Mouse (Mus musculus) neural tube, embryonic 11.5 days (tissue): ENCODE results near the gene Carmil1. TPM values are rescaled to one million over a fixed set of nuclear protein-coding genes. Genes with fewer than 3 reads are reported as not detected.

Source experiments
- ATAC-seq: fragments of 200-750 bp; cut with Nextera tagmentation; 2 replicates; pipeline ENCODE4 v1.8.0; 2017; ENCODE audit warnings: moderate number of reproducible peaks, mild to moderate bottlenecking, moderate TSS enrichment, moderate library complexity; ENCODE audit not compliant: insufficient read depth, low FRiP score, low TSS enrichment
- DNase-seq: peaks from one replicate; pipeline ENCODE4 v3.0.0-alpha.2; 2015; ENCODE audit warnings: low spot score
- H3K27ac ChIP-seq: fragments of 300-500 bp; sonication (generic); 2 replicates; pipeline ENCODE4 v1.5.1; 2014; ENCODE audit warnings: low read depth, mild to moderate bottlenecking, low read length
- H3K27me3 ChIP-seq: fragments of 300-500 bp; sonication (generic); 2 replicates; pipeline ENCODE4 v1.6.1; 2014; ENCODE audit warnings: mild to moderate bottlenecking, low read length, mixed read lengths; ENCODE audit not compliant: control insufficient read depth, insufficient read depth
- H3K36me3 ChIP-seq: fragments of 300-500 bp; sonication (generic); 2 replicates; pipeline ENCODE4 v1.6.1; 2014; ENCODE audit warnings: mild to moderate bottlenecking, low read length, moderate library complexity, mixed read lengths; ENCODE audit not compliant: control insufficient read depth, insufficient read depth
- H3K4me1 ChIP-seq: fragments of 300-500 bp; sonication (generic); 2 replicates; pipeline ENCODE4 v1.6.1; 2014; ENCODE audit warnings: low read length, mixed read lengths; ENCODE audit not compliant: control insufficient read depth, insufficient read depth
- H3K4me2 ChIP-seq: fragments of 300-500 bp; sonication (generic); 2 replicates; pipeline ENCODE4 v1.6.1; 2014; ENCODE audit warnings: low read depth, mild to moderate bottlenecking, moderate library complexity
- H3K4me3 ChIP-seq: fragments of 300-500 bp; sonication (generic); 2 replicates; pipeline ENCODE4 v1.5.1; 2014; ENCODE audit warnings: low read depth, low read length
- H3K9ac ChIP-seq: fragments of 300-500 bp; sonication (generic); 2 replicates; pipeline ENCODE4 v1.6.1; 2014; ENCODE audit warnings: mild to moderate bottlenecking, low read length
- H3K9me3 ChIP-seq: fragments of 300-500 bp; sonication (generic); 2 replicates; pipeline ENCODE4 v1.6.1; 2016; ENCODE audit warnings: low read length; ENCODE audit not compliant: control insufficient read depth
- WGBS: fragments of 180-500 bp; shearing (Covaris S2); extraction: QIAGEN DNeasy Blood & Tissue Kit; methylation state at CpG from one replicate; pipeline ENCODE4 v1.1.7; 2014; 5-methylcytosine and 5-hydroxymethylcytosine counted together
- polyA plus RNA-seq: library from polyadenylated mRNA; unstranded; fragments of >200 nt; fragmentation: Nextera tagmentation; extraction: Ambion mirVana; gene quantifications from 2 replicates; pipeline ENCODE4 v1.2.1, GENCODE M21; 2014

Carmil1 gene
- polyA plus RNA-seq, result 20.7 and 20.8 TPM in 2 replicates

DNA sequence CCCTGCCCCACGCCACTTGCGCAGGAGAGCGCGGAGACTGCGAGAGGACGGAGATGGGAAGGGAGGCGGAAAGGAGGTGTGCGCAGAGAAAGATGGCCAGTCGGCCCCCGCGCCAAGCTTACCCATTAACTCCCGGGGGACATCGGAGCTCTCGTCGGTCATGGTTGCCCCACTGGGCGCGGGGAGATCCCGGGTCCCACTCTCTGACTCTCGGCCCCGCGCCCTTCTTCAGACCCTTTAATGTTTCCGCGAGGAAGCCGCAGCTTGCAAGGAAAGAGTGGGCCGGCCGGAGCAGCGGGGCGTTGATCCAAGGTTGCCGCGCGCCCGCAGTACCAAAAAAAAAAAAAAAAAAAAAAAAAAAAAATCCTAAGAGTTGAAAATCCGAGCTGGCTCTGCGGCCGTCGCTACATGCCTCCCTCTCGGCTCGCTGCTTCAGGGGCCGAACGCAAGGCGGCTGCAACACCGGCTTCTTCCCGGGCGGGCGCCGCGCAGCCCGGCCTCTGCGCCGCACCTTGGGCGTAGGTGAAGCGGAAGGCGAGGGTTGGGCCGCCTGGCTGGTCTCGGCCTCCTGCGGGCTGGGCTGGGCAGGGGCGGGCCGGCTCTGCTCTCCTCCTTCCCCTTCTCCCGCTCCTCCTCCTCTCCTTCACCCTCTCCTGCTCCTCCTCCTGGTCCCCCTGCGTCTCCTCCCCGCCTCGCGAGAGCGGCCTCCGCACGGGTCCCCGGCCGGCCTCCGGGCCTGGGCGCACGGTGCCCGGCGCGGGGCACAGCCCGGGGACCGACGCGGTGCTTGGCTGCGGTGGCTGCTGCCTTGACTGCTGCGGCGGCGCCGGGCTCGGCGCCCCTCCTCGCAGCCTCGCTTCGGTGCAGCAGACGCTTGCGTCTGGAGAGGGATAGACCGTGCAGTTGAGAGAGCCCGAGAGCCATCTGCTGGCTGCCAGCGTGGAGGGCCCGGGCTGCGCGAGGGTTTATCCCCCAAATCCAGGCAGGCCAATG, at the start of gene Carmil1:
TSS of gene Carmil1 (minus strand) at position 357 of the 993 bp plus-strand sequence.
- no peaks in the 10 kb centered on the region for H3K36me3 ChIP-seq

DNA sequence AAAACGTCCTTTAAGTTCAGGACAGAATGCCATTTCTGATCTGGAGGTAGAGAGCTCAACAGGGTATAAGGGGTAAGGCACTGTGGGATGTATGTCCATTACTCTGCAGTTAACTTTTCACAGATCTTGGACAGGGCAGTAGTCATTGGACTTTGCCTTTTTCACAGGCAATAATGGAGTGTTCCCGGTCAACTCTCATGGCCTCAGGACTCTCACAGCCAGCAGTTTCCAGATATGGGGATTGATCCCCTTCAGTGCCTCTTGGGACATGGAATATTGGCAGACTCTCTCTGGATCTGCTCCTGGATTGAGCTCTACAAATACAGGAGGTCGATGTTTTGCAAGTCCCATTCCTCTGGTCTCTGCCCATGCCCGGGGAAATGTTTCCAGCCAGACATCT, 49.5 kb upstream of the Carmil1 start:
- Histone ChIP-seq H3K27ac (no peak overlapping the region), H3K4me1 (no peaks in the 10 kb centered on the region), H3K27me3 (no peaks in the 10 kb centered on the region), H3K4me2 (no peak overlapping the region), H3K4me3 (no peak overlapping the region), H3K36me3 (no peaks in the 10 kb centered on the region), H3K9me3 (no peaks in the 10 kb centered on the region), H3K9ac (no peak overlapping the region)
- WGBS, result 72% methylated on average over 4 of the region's 4 CpGs
- no peak for ATAC-seq
- no peak for DNase-seq

More for the DNA sequence above, at the start of gene Carmil1:
- H3K9ac ChIP-seq, result peak within 1 kb of the TSS; percentile 71
- under 1% methylated on average over 79 of the region's 96 CpGs for WGBS
- peak within 1 kb of the TSS; percentile 82; the same call in 1 of the 2 replicates for H3K27ac ChIP-seq
- ATAC-seq (peak; percentile 96), DNase-seq (peak; percentile 88)
- H3K4me2 ChIP-seq, result peak within 1 kb of the TSS; percentile 95
- H3K27me3 ChIP-seq, result no peaks in the 10 kb centered on the region
- H3K9me3 ChIP-seq, result no peaks in the 10 kb centered on the region
- H3K4me1 ChIP-seq, result peaks cover 4% of the 10 kb centered on the region; the same call in 1 of the 2 replicates
- peak within 1 kb of the TSS; percentile 49 for H3K4me3 ChIP-seq

DNA sequence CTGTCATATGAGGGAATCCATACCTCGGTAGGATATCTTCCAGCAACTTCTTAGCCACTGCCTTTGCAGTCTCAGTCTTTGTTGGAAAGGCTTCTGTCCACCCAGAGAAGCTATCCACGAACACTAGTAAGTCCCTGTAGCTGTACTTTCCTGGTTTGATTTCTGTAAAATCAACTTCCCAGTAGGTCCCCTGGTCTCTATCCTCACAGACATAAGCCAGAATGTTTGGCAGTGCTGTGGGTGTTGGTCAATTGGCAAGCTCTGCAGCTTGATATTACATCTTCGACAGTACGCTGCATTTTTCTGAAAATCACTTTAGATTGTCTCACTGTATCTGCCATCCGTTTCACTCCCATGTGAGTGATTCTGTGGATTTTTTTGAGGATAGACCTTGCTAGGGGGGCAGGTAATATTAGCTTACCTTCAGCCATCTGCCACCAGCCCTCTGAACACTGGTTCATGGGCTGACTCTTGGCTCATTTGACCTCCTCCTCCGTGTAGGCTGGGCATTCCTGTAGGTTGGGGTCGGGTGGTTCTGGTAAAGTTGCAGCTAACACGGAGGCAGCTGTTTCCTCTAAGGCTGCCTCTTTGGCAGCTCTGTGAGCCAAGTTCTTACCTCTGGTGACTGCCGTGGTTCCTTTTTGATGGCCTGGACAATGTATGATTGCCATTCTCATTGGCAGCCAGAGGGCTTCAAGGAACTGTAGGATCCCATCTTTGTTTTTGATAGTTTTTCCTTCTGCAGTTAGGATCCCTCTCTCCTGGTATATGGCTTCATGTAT, 47.6 kb upstream of the Carmil1 start:
- no peak overlapping the region for H3K27ac ChIP-seq
- ATAC-seq, result no peak
- no peaks in the 10 kb centered on the region for H3K36me3 ChIP-seq
- H3K27me3 ChIP-seq, result no peaks in the 10 kb centered on the region
- DNase-seq, result no peak
- H3K4me2 ChIP-seq, result no peak overlapping the region
- H3K9me3 ChIP-seq, result no peaks in the 10 kb centered on the region
- no peaks in the 10 kb centered on the region for H3K4me1 ChIP-seq
- H3K9ac ChIP-seq, result no peak overlapping the region
- WGBS, result 83% methylated on average over 9 of the region's 9 CpGs
- no peak overlapping the region for H3K4me3 ChIP-seq

DNA sequence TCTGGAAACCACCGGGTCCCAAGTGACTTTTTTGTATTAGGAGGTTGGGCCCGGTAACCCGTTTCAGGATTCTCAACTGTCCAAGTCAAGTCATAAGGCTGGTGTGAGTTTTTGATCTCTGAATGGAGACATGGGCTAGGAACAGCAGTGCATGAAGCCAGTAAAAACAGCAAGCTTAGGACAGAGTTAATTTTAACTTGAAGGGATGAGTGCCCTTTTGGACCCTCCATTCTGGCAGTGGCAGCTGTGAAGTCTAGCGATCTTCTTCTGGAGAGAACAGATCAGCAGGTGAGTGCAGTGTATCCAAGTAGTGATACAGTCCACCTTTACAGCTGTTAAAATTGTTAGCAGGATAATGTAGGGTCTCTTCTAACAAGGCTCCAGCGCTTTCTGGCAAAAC, 46.6 kb upstream of the Carmil1 start, which contains the start of gene Cmah:
TSS of gene Cmah (plus strand) at position 204 of the 400 bp plus-strand sequence.
- Histone ChIP-seq H3K4me2 (no peak within 1 kb of the TSS), H3K36me3 (no peaks in the 10 kb centered on the region), H3K9me3 (no peaks in the 10 kb centered on the region), H3K4me1 (no peaks in the 10 kb centered on the region), H3K9ac (no peak within 1 kb of the TSS), H3K27ac (no peak within 1 kb of the TSS), H3K4me3 (no peak within 1 kb of the TSS), H3K27me3 (no peaks in the 10 kb centered on the region)
- no peak for ATAC-seq
- no peak for DNase-seq
- 81% methylated on average over 5 of the region's 5 CpGs for WGBS

DNA sequence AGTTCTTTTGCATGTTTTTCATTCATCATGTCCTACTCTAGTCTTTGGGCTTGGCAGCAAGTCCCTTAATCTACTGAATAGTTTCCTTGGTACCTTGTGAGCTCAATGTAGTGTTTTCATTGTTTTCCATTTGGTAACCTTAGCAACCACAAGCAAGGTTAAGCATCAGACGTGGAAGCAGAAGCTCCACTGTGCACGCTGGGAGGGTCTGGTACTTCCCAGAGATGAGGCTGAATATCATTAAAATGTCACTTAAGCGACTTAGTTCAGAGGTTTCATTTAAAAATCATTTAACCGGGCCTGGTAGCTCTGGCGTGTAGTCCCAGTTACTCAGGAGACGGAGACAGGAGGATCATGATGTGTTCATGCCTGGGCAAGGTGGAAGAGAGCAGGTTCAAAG, 40.7 kb upstream of the Carmil1 start:
- ATAC-seq, result no peak
- WGBS, result 71% methylated on average over 6 of the region's 6 CpGs
- no peaks in the 10 kb centered on the region for H3K27me3 ChIP-seq
- H3K9ac ChIP-seq, result no peak overlapping the region
- H3K27ac ChIP-seq, result no peak overlapping the region
- DNase-seq, result no peak
- no peaks in the 10 kb centered on the region for H3K9me3 ChIP-seq
- no peaks in the 10 kb centered on the region for H3K36me3 ChIP-seq
- no peak overlapping the region for H3K4me2 ChIP-seq
- no peak overlapping the region for H3K4me3 ChIP-seq
- no peaks in the 10 kb centered on the region for H3K4me1 ChIP-seq

DNA sequence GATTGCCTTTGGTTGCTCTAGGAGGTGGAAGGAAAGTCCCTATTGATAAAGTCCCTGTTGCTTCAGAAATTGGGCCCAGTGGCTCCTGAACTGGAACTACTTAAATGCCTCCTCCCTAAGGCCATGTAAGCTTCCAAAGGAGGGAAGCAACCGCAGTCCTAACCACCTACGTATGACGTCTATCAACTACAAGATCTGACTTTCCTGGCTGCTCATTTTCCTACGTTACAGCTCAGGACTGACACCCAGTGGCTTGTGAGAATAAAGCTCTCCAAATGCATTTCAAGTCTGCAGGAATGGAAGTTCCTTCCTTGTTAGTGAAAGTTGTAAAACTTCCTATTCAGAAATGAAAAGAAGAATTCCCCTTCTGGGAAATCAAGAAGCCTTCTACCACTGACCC, 38.0 kb upstream of the Carmil1 start:
- no peaks in the 10 kb centered on the region for H3K9me3 ChIP-seq
- no peak overlapping the region for H3K4me3 ChIP-seq
- no peak for ATAC-seq
- no peaks in the 10 kb centered on the region for H3K27me3 ChIP-seq
- no peak overlapping the region for H3K9ac ChIP-seq
- no peak overlapping the region for H3K4me2 ChIP-seq
- H3K4me1 ChIP-seq, result no peaks in the 10 kb centered on the region
- 40% methylated on average over 4 of the region's 4 CpGs for WGBS
- H3K27ac ChIP-seq, result no peak overlapping the region
- no peak for DNase-seq
- no peaks in the 10 kb centered on the region for H3K36me3 ChIP-seq

DNA sequence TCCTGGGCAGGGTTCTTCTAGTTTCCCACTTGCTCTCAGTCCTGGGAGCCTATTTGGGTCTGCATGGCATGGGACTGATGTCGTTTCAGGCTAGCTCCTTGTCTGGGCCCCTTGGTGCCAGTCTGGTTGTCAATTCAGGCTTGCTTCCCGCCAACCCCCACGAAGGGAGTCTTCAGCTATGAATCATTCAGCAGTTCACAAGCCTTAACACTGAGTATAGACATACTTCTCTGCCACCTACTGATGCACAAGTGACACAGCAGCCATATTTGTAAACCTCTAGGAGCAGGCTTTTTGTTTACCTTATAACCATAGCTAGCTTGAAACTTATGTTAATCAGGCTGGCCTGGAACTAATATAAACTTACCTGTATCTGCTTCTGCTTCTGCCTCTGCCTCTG, 36.0 kb upstream of the Carmil1 start:
- ATAC-seq (no peak), DNase-seq (no peak)
- Histone ChIP-seq H3K4me3 (no peak overlapping the region), H3K27me3 (no peaks in the 10 kb centered on the region), H3K9me3 (no peaks in the 10 kb centered on the region), H3K36me3 (no peaks in the 10 kb centered on the region), H3K4me2 (no peak overlapping the region), H3K27ac (no peak overlapping the region), H3K4me1 (no peaks in the 10 kb centered on the region), H3K9ac (no peak overlapping the region)
- 78% methylated on average over 3 of the region's 3 CpGs for WGBS

DNA sequence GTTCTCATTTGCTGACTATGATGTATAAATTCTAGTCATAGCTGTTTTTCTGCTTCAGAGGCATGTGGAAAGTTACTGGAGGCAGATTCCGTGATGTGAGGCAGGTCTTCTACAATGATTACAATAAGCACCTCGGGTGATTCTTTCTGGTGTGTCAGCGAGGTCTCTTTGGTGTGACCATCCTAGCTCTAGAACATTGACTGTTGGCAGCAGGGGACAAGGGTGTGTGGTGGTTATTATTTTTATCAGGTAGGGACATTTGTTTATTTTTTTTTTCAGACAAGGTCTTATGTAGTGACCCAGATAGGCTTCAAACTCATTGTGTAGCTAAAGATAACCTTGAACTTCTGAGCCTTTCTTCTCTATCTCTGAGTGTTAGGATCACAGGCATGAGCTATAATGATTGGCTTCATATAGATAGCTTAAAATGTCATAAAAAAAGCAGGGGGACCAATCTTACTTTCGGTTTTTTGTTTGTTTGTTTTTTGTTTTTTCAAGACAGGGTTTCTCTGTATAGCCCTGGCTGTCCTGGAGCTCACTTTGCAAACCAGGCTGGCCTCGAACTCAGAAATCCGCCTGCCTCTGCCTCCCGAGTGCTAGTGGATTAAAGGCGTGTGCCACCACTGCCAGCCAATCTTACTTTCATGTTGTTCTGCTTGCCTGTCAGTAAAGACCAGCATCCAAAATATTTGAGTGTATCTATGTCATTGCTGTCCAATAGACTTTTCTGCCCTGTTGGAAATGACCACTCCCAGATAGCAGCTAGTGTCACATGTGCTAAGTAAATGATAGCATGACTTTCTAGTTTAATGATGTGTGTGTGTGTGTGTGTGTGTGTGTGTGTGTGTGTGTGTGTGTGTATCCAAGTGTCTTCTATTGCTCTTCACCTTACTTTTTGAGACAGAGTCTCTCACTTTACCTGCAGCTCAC, 30.7 kb upstream of the Carmil1 start:
- H3K4me3 ChIP-seq, result no peak overlapping the region
- H3K4me1 ChIP-seq, result no peaks in the 10 kb centered on the region
- 93% methylated on average over 8 of the region's 8 CpGs for WGBS
- ATAC-seq (no peak), DNase-seq (no peak)
- H3K9ac ChIP-seq, result no peak overlapping the region
- H3K36me3 ChIP-seq, result no peaks in the 10 kb centered on the region
- no peak overlapping the region for H3K27ac ChIP-seq
- no peaks in the 10 kb centered on the region for H3K27me3 ChIP-seq
- no peak overlapping the region for H3K4me2 ChIP-seq
- no peaks in the 10 kb centered on the region for H3K9me3 ChIP-seq
